Mouse (Mus musculus): ENCODE results near the gene Gfer. TPM values are rescaled to one million over a fixed set of nuclear protein-coding genes. Genes with fewer than 3 reads are reported as not detected.

Gene Gfer
- total and polyA plus RNA-seq, 3 experiments: 69.1 to 105 (median 94.8) TPM

Other genes starting within 250 kb of the Gfer start
Only the 20 nearest of the 32 such genes appear.
- gene Traf7, start 168.2 kb downstream of the Gfer start, total RNA-seq (2012; rRNA removed): 122 and 127 TPM in 2 replicates
- gene Traf7, start 168.2 kb downstream of the Gfer start, total RNA-seq (2014; rRNA removed): 109 and 114 TPM in 2 replicates
- 167 and 176 TPM in 2 replicates for gene Traf7, start 168.2 kb downstream of the Gfer start, polyA plus RNA-seq (2012; ENCODE audit: insufficient read length, low read depth)
- gene Rab26, start 161.9 kb downstream of the Gfer start, total RNA-seq (2012; rRNA removed): 1.3 and 2.2 TPM in 2 replicates
- 0.36 TPM in 1 of 2 replicates, not detected in the other for gene Rab26, start 161.9 kb downstream of the Gfer start, total RNA-seq (2014; rRNA removed)
- 0.40 and 0.74 TPM in 2 replicates for gene Rab26, start 161.9 kb downstream of the Gfer start, polyA plus RNA-seq (2012; ENCODE audit: insufficient read length, low read depth)
- 11.1 and 13.4 TPM in 2 replicates for gene Pkd1, start 146.3 kb downstream of the Gfer start, total RNA-seq (2012; rRNA removed)
- 2.7 and 2.8 TPM in 2 replicates for gene Pkd1, start 146.3 kb downstream of the Gfer start, total RNA-seq (2014; rRNA removed)
- gene Pkd1, start 146.3 kb downstream of the Gfer start, polyA plus RNA-seq (2012; ENCODE audit: insufficient read length, low read depth): 7.5 and 8.3 TPM in 2 replicates
- gene Tsc2, start 63.5 kb downstream of the Gfer start, total RNA-seq (2012; rRNA removed): 35.2 and 35.4 TPM in 2 replicates
- gene Tsc2, start 63.5 kb downstream of the Gfer start, total RNA-seq (2014; rRNA removed): 7.8 and 9.1 TPM in 2 replicates
- gene Tsc2, start 63.5 kb downstream of the Gfer start, polyA plus RNA-seq (2012; ENCODE audit: insufficient read length, low read depth): 54.4 and 69.8 TPM in 2 replicates
- 21.9 and 24.0 TPM in 2 replicates for gene Nthl1, start 63.5 kb downstream of the Gfer start, total RNA-seq (2012; rRNA removed)
- 20.1 TPM in 2 replicates for gene Nthl1, start 63.5 kb downstream of the Gfer start, total RNA-seq (2014; rRNA removed)
- 20.4 and 25.7 TPM in 2 replicates for gene Nthl1, start 63.5 kb downstream of the Gfer start, polyA plus RNA-seq (2012; ENCODE audit: insufficient read length, low read depth)
- gene Slc9a3r2, start 45.8 kb downstream of the Gfer start, total RNA-seq (2012; rRNA removed): 4.4 and 5.5 TPM in 2 replicates
- 1.8 and 2.1 TPM in 2 replicates for gene Slc9a3r2, start 45.8 kb downstream of the Gfer start, total RNA-seq (2014; rRNA removed)
- gene Slc9a3r2, start 45.8 kb downstream of the Gfer start, polyA plus RNA-seq (2012; ENCODE audit: insufficient read length, low read depth): 4.8 and 5.1 TPM in 2 replicates
- not detected in 2 replicates for gene Npw, start 37.7 kb downstream of the Gfer start, total RNA-seq (2012; rRNA removed)
- not detected in 2 replicates for gene Npw, start 37.7 kb downstream of the Gfer start, total RNA-seq (2014; rRNA removed)
- not detected in 2 replicates for gene Npw, start 37.7 kb downstream of the Gfer start, polyA plus RNA-seq (2012; ENCODE audit: insufficient read length, low read depth)
- 27.9 and 31.8 TPM in 2 replicates for gene Zfp598, start 26.5 kb downstream of the Gfer start, total RNA-seq (2012; rRNA removed)
- 22.1 and 23.4 TPM in 2 replicates for gene Zfp598, start 26.5 kb downstream of the Gfer start, total RNA-seq (2014; rRNA removed)
- gene Zfp598, start 26.5 kb downstream of the Gfer start, polyA plus RNA-seq (2012; ENCODE audit: insufficient read length, low read depth): 43.5 and 54.0 TPM in 2 replicates
- 2.2 and 3.9 TPM in 2 replicates for gene Syngr3, start 6.2 kb downstream of the Gfer start, total RNA-seq (2012; rRNA removed)
- gene Syngr3, start 6.2 kb downstream of the Gfer start, total RNA-seq (2014; rRNA removed): 0.23 and 0.32 TPM in 2 replicates
- 0.33 and 0.35 TPM in 2 replicates for gene Syngr3, start 6.2 kb downstream of the Gfer start, polyA plus RNA-seq (2012; ENCODE audit: insufficient read length, low read depth)
- gene Noxo1, start 78 bp upstream of the Gfer start, total RNA-seq (2012; rRNA removed): 0.80 and 0.89 TPM in 2 replicates
- 0.47 and 0.54 TPM in 2 replicates for gene Noxo1, start 78 bp upstream of the Gfer start, total RNA-seq (2014; rRNA removed)
- 0.95 and 2.5 TPM in 2 replicates for gene Noxo1, start 78 bp upstream of the Gfer start, polyA plus RNA-seq (2012; ENCODE audit: insufficient read length, low read depth)
- gene Tbl3, start 11.5 kb upstream of the Gfer start, total RNA-seq (2012; rRNA removed): 98.0 and 122 TPM in 2 replicates
- gene Tbl3, start 11.5 kb upstream of the Gfer start, total RNA-seq (2014; rRNA removed): 99.7 and 105 TPM in 2 replicates
- 101 and 104 TPM in 2 replicates for gene Tbl3, start 11.5 kb upstream of the Gfer start, polyA plus RNA-seq (2012; ENCODE audit: insufficient read length, low read depth)
- 0.38 and 0.59 TPM in 2 replicates for gene Rnf151, start 21.9 kb upstream of the Gfer start, total RNA-seq (2012; rRNA removed)
- not detected in 2 replicates for gene Rnf151, start 21.9 kb upstream of the Gfer start, total RNA-seq (2014; rRNA removed)
- 0.20 and 0.34 TPM in 2 replicates for gene Rnf151, start 21.9 kb upstream of the Gfer start, polyA plus RNA-seq (2012; ENCODE audit: insufficient read length, low read depth)
- 5,102 and 6,050 TPM in 2 replicates for gene Rps2, start 22.0 kb upstream of the Gfer start, total RNA-seq (2012; rRNA removed)
- 5,117 and 5,410 TPM in 2 replicates for gene Rps2, start 22.0 kb upstream of the Gfer start, total RNA-seq (2014; rRNA removed)
- gene Rps2, start 22.0 kb upstream of the Gfer start, polyA plus RNA-seq (2012; ENCODE audit: insufficient read length, low read depth): 1,976 and 2,057 TPM in 2 replicates
- gene Ndufb10, start 28.3 kb upstream of the Gfer start, total RNA-seq (2012; rRNA removed): 188 and 207 TPM in 2 replicates
- gene Ndufb10, start 28.3 kb upstream of the Gfer start, total RNA-seq (2014; rRNA removed): 207 and 208 TPM in 2 replicates
- gene Ndufb10, start 28.3 kb upstream of the Gfer start, polyA plus RNA-seq (2012; ENCODE audit: insufficient read length, low read depth): 136 and 155 TPM in 2 replicates
- gene Rpl3l, start 31.7 kb upstream of the Gfer start, total RNA-seq (2012; rRNA removed): 0.17 TPM in 1 of 2 replicates, not detected in the other
- gene Rpl3l, start 31.7 kb upstream of the Gfer start, total RNA-seq (2014; rRNA removed): 0.24 TPM in 1 of 2 replicates, not detected in the other
- 0.79 and 0.91 TPM in 2 replicates for gene Rpl3l, start 31.7 kb upstream of the Gfer start, polyA plus RNA-seq (2012; ENCODE audit: insufficient read length, low read depth)
- 38.4 and 39.7 TPM in 2 replicates for gene Msrb1, start 40.5 kb upstream of the Gfer start, total RNA-seq (2012; rRNA removed)
- 21.3 and 26.9 TPM in 2 replicates for gene Msrb1, start 40.5 kb upstream of the Gfer start, total RNA-seq (2014; rRNA removed)
- 60.5 and 70.0 TPM in 2 replicates for gene Msrb1, start 40.5 kb upstream of the Gfer start, polyA plus RNA-seq (2012; ENCODE audit: insufficient read length, low read depth)
- 0.30 TPM in 1 of 2 replicates, not detected in the other for gene Hs3st6, start 56.8 kb upstream of the Gfer start, total RNA-seq (2012; rRNA removed)
- gene Hs3st6, start 56.8 kb upstream of the Gfer start, total RNA-seq (2014; rRNA removed): not detected in 2 replicates
- not detected in 2 replicates for gene Hs3st6, start 56.8 kb upstream of the Gfer start, polyA plus RNA-seq (2012; ENCODE audit: insufficient read length, low read depth)
- gene Meiob, start 108.1 kb upstream of the Gfer start, total RNA-seq (2012; rRNA removed): 0.08 and 0.30 TPM in 2 replicates
- 0.22 and 0.40 TPM in 2 replicates for gene Meiob, start 108.1 kb upstream of the Gfer start, total RNA-seq (2014; rRNA removed)
- 0.15 and 0.23 TPM in 2 replicates for gene Meiob, start 108.1 kb upstream of the Gfer start, polyA plus RNA-seq (2012; ENCODE audit: insufficient read length, low read depth)
- gene Hagh, start 144.0 kb upstream of the Gfer start, total RNA-seq (2012; rRNA removed): 28.1 and 31.0 TPM in 2 replicates
- 27.3 and 28.1 TPM in 2 replicates for gene Hagh, start 144.0 kb upstream of the Gfer start, total RNA-seq (2014; rRNA removed)
- gene Hagh, start 144.0 kb upstream of the Gfer start, polyA plus RNA-seq (2012; ENCODE audit: insufficient read length, low read depth): 18.1 and 18.9 TPM in 2 replicates
- gene Fahd1, start 154.2 kb upstream of the Gfer start, total RNA-seq (2012; rRNA removed): 8.0 and 8.2 TPM in 2 replicates
- gene Fahd1, start 154.2 kb upstream of the Gfer start, total RNA-seq (2014; rRNA removed): 6.3 and 7.3 TPM in 2 replicates
- 5.2 and 5.8 TPM in 2 replicates for gene Fahd1, start 154.2 kb upstream of the Gfer start, polyA plus RNA-seq (2012; ENCODE audit: insufficient read length, low read depth)